Mouse (Mus musculus) heart, postnatal 0 days (tissue): ENCODE data around the gene Socs5. TPM values are rescaled to one million over a fixed set of nuclear protein-coding genes. Genes with fewer than 3 reads are reported as not detected.

ENCODE experiments used
- ATAC-seq: fragments of 200-750 bp; cut with Nextera tagmentation; 2 replicates; pipeline ENCODE4 v1.8.0; 2017; ENCODE audit warnings: low read depth, moderate number of reproducible peaks, moderate library complexity; ENCODE audit not compliant: insufficient read depth
- DNase-seq: peaks from one replicate; pipeline ENCODE4 v3.0.0-alpha.2; 2016; ENCODE audit warnings: low spot score
- H3K27ac ChIP-seq: fragments of 300-500 bp; sonication (generic); 2 replicates; pipeline ENCODE4 v1.5.1; 2014; ENCODE audit warnings: low read depth, mild to moderate bottlenecking
- H3K27me3 ChIP-seq: fragments of 300-500 bp; sonication (generic); 2 replicates; pipeline ENCODE4 v1.6.1; 2014; ENCODE audit warnings: low read length, mixed read lengths; ENCODE audit not compliant: control insufficient read depth, insufficient read depth
- H3K36me3 ChIP-seq: fragments of 300-500 bp; sonication (generic); replicated peaks from 2 replicates; pipeline ENCODE4 v1.6.1; 2014; ENCODE audit warnings: low read length, mixed read lengths; ENCODE audit not compliant: control insufficient read depth, insufficient read depth
- H3K4me1 ChIP-seq: fragments of 300-500 bp; sonication (generic); 2 replicates; pipeline ENCODE4 v1.6.1; 2014; ENCODE audit warnings: antibody characterized with exemption; ENCODE audit not compliant: control insufficient read depth, insufficient read depth
- H3K4me2 ChIP-seq: fragments of 300-500 bp; sonication (generic); 2 replicates; pipeline ENCODE4 v1.6.1; 2014; ENCODE audit warnings: low read depth, mild to moderate bottlenecking, low read length, moderate library complexity
- H3K4me3 ChIP-seq: fragments of 300-500 bp; sonication (generic); 2 replicates; pipeline ENCODE4 v1.5.1; 2014; ENCODE audit warnings: low read depth, low read length
- H3K9ac ChIP-seq: fragments of 300-500 bp; sonication (generic); replicated peaks from 2 replicates; pipeline ENCODE4 v1.6.1; 2014; ENCODE audit warnings: low read depth, low read length, mixed read lengths
- H3K9me3 ChIP-seq: fragments of 300-500 bp; sonication (generic); replicated peaks from 2 replicates; pipeline ENCODE4 v1.6.1; 2016; ENCODE audit warnings: low read length; ENCODE audit not compliant: control insufficient read depth
- CTCF ChIP-seq: IDR thresholded peaks from 2 replicates; pipeline ENCODE4 v1.5.1; 2016; ENCODE audit warnings: antibody characterized with exemption, control low read depth, low read depth
- EP300 ChIP-seq: IDR thresholded peaks from 2 replicates; pipeline ENCODE4 v1.6.1; 2016; ENCODE audit warnings: antibody characterized with exemption, low read depth
- WGBS: fragments of 180-500 bp; shearing (Covaris S2); extraction: QIAGEN DNeasy Blood & Tissue Kit; methylation state at CpG from one replicate; pipeline ENCODE4 v1.1.7; 2014; 5-methylcytosine and 5-hydroxymethylcytosine counted together
- polyA plus RNA-seq: library from polyadenylated mRNA; unstranded; fragments of >200 nt; fragmentation: Nextera tagmentation; extraction: Ambion mirVana; gene quantifications from 2 replicates; pipeline ENCODE4 v1.2.1, GENCODE M21; 2015
- total RNA-seq: library from RNA; depleted of rRNA; stranded (reverse); fragments of >200 nt; gene quantifications from 2 replicates; pipeline ENCODE4 v1.2.3, GENCODE M21; 2014; ENCODE audit warnings: low replicate concordance

The Socs5 gene
- total and polyA plus RNA-seq, 2 experiments from 2014 or later = 7.9 to 17.7 TPM

- Histone ChIP-seq H3K9me3 (no peaks in the 10 kb centered on the region), H3K4me2 (peak overlapping the region; percentile 9; the same call in 1 of the 2 replicates), H3K36me3 (no peaks in the 10 kb centered on the region), H3K27me3 (no peaks in the 10 kb centered on the region), H3K4me3 (no peak overlapping the region), H3K27ac (no peak overlapping the region), H3K4me1 (peaks cover 9% of the 10 kb centered on the region; the same call in 1 of the 2 replicates), H3K9ac (no peak overlapping the region)
- WGBS = 29% methylated on average over 8 of the region's 8 CpGs
- TF ChIP-seq EP300 (no peak), CTCF (no peak)
- DNase-seq (peak; percentile 33), ATAC-seq (no peak)
Observed at GRCm38 (mm10) chr17:87102636-87103035, 4.8 kb upstream of the Socs5 start.

- Histone ChIP-seq H3K4me2 (peak overlapping the region; percentile 9; the same call in 1 of the 2 replicates), H3K27ac (no peak overlapping the region), H3K36me3 (no peaks in the 10 kb centered on the region), H3K27me3 (no peaks in the 10 kb centered on the region), H3K4me1 (peaks cover 10% of the 10 kb centered on the region; the same call in 1 of the 2 replicates), H3K9me3 (no peaks in the 10 kb centered on the region), H3K9ac (no peak overlapping the region), H3K4me3 (no peak overlapping the region)
- DNase-seq (peak; percentile 1), ATAC-seq (no peak)
- no peak for TF ChIP-seq EP300
- TF ChIP-seq CTCF = no peak
- 61% methylated on average over 5 of the region's 5 CpGs for WGBS
Observed at GRCm38 (mm10) chr17:87103060-87103459, 4.4 kb upstream of the Socs5 start.

GRCm38 (mm10) chr17:87104276-87104675 lies 3.2 kb upstream of the Socs5 start:
- no peak for DNase-seq
- WGBS = 84% methylated on average over 4 of the region's 4 CpGs
- Histone ChIP-seq H3K4me1 (peaks cover 20% of the 10 kb centered on the region; the same call in 1 of the 2 replicates), H3K9ac (no peak overlapping the region), H3K4me3 (no peak overlapping the region), H3K36me3 (no peaks in the 10 kb centered on the region), H3K4me2 (no peak overlapping the region), H3K27me3 (no peaks in the 10 kb centered on the region), H3K9me3 (no peaks in the 10 kb centered on the region), H3K27ac (no peak overlapping the region)
- TF ChIP-seq CTCF = no peak
- no peak for TF ChIP-seq EP300
- no peak for ATAC-seq

GRCm38 (mm10) chr17:87105941-87106340 lies 1.5 kb upstream of the Socs5 start:
- Histone ChIP-seq H3K4me1 (peaks cover 25% of the 10 kb centered on the region; the same call in 1 of the 2 replicates), H3K9ac (no peak overlapping the region), H3K4me2 (peak overlapping the region; percentile 98), H3K27me3 (no peaks in the 10 kb centered on the region), H3K27ac (peak overlapping the region; percentile 82), H3K36me3 (no peaks in the 10 kb centered on the region), H3K4me3 (peak overlapping the region; percentile 95), H3K9me3 (no peaks in the 10 kb centered on the region)
- ATAC-seq (no peak), DNase-seq (no peak)
- 64% methylated on average over 7 of the region's 7 CpGs for WGBS
- no peak for TF ChIP-seq EP300
- no peak for TF ChIP-seq CTCF

- no peaks in the 10 kb centered on the region for H3K27me3 ChIP-seq
- DNase-seq = peak; percentile 99
- no peaks in the 10 kb centered on the region for H3K9me3 ChIP-seq
- peak overlapping the region; percentile 95 for H3K4me3 ChIP-seq
- peak overlapping the region; percentile 82 for H3K27ac ChIP-seq
- WGBS = under 1% methylated on average over 47 of the region's 51 CpGs
- peak overlapping the region; percentile 92 for H3K9ac ChIP-seq
- TF ChIP-seq EP300 (no peak), CTCF (no peak)
- H3K4me2 ChIP-seq = peak overlapping the region; percentile 98
- H3K4me1 ChIP-seq = peaks cover 25% of the 10 kb centered on the region; the same call in 1 of the 2 replicates
- H3K36me3 ChIP-seq = no peaks in the 10 kb centered on the region
- ATAC-seq = peak; percentile 98
Observed at GRCm38 (mm10) chr17:87106691-87107523, 572 bp upstream of the Socs5 start.
